Mouse (Mus musculus) stomach, adult 2 months (tissue): ENCODE measurements around the gene Defa37. TPM values are rescaled to one million over a fixed set of nuclear protein-coding genes. Genes with fewer than 3 reads are reported as not detected.

ENCODE experiments used
- polyA plus RNA-seq: library from polyadenylated mRNA; depleted of rRNA; stranded (reverse); fragments of >200 nt; gene quantifications from 2 replicates; pipeline ENCODE4 v1.2.3, GENCODE M21; 2012; rRNA removed

Gene Defa37
- not detected in 2 replicates for polyA plus RNA-seq

DNA sequence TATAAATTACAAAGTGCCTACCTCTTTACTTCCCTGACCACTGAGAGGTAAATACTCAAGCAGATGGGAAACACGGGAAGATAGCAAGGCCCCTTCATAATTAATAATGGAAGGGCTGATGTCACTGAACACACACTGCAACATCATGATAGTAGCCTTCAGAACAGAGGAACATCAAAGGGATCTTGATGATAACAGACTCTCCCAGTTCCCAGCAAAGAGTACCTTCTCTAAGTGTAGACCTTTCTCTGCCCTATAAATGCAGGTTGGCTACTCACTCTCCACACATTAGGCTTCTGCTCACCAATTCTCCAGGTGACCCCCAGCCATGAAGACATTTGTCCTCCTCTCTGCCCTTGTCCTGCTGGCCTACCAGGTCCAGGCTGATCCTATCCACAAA is at the start of gene Defa37:
Gene Defa37 (plus strand): TSS at position 301 of the 400 bp plus-strand sequence.

GRCm38 (mm10) chr8:21528732-21529131 is 36.5 kb upstream of the Defa37 start, which contains the start of gene Defa32:
Defa32 (plus strand) TSS chr8:21529032.

GRCm38 (mm10) chr8:21582706-21583105 is 17.5 kb downstream of the Defa37 start, which contains the start of gene Defa28:
Defa28 (plus strand) TSS chr8:21583006.

GRCm38 (mm10) chr8:21594408-21594807 is 29.2 kb downstream of the Defa37 start, which contains the start of gene Gm7861:
Gm7861 (minus strand) TSS chr8:21594508.

Other genes starting within 250 kb of the Defa37 start
- not detected in 2 replicates for gene Defa27, start 249.8 kb upstream of the Defa37 start, polyA plus RNA-seq
- not detected in 2 replicates for gene Defa29, start 238.4 kb upstream of the Defa37 start, polyA plus RNA-seq
- not detected in 2 replicates for gene Defa2, start 186.9 kb upstream of the Defa37 start, polyA plus RNA-seq
- not detected in 2 replicates for gene Defa33, start 173.6 kb upstream of the Defa37 start, polyA plus RNA-seq
- not detected in 2 replicates for gene Defa36, start 138.0 kb upstream of the Defa37 start, polyA plus RNA-seq
- not detected in 2 replicates for gene Gm7849, start 108.8 kb upstream of the Defa37 start, polyA plus RNA-seq
- not detected in 2 replicates for gene Defa20, start 56.1 kb upstream of the Defa37 start, polyA plus RNA-seq
- not detected in 2 replicates for gene Defa32, start 36.4 kb upstream of the Defa37 start, polyA plus RNA-seq
- not detected in 2 replicates for gene Defa28, start 17.6 kb downstream of the Defa37 start, polyA plus RNA-seq
- not detected in 2 replicates for gene Gm7861, start 29.1 kb downstream of the Defa37 start, polyA plus RNA-seq
- gene Defa26, start 52.8 kb downstream of the Defa37 start, polyA plus RNA-seq, result not detected in 2 replicates
- gene Defa17, start 90.4 kb downstream of the Defa37 start, polyA plus RNA-seq, result not detected in 2 replicates
- gene Defa34, start 100.4 kb downstream of the Defa37 start, polyA plus RNA-seq, result not detected in 2 replicates
- gene AY761184, start 138.3 kb downstream of the Defa37 start, polyA plus RNA-seq, result not detected in 2 replicates
- not detected in 2 replicates for gene Defa24, start 169.1 kb downstream of the Defa37 start, polyA plus RNA-seq